8 mouse cellular contexts compared by ENCODE assay signal in genomic region chr14:121378243-121379115, GRCm38 (mm10). TPM values are rescaled to one million over a fixed set of nuclear protein-coding genes. Genes with fewer than 3 reads are reported as not detected.
DNase-seq lines count a peak whose midpoint lies in the region; ATAC-seq lines count a peak whose summit lies in the region.

No protein-coding gene starts in this region.

- under 1% methylated on average over 65 of the region's 83 CpGs for WGBS in embryonic facial prominence, embryonic 11.5 days
- WGBS in heart, embryonic 12.5 days, result under 1% methylated on average over 79 of the region's 83 CpGs
- WGBS in kidney, embryonic 14.5 days, result 1% methylated on average over 72 of the region's 83 CpGs

- no peaks in the 10 kb centered on the region for H3K4me1 ChIP-seq in embryonic facial prominence, embryonic 11.5 days (ENCODE audit: control insufficient read depth, insufficient read depth, low read length)
- peaks cover 44% of the 10 kb centered on the region for H3K4me1 ChIP-seq in heart, embryonic 12.5 days (replicated peaks)
- H3K4me1 ChIP-seq in kidney, embryonic 14.5 days (ENCODE audit: control insufficient read depth, insufficient read depth, low read length), result peaks cover 22% of the 10 kb centered on the region

- ATAC-seq in embryonic facial prominence, embryonic 11.5 days (replicated peaks; ENCODE audit: insufficient number of reproducible peaks, low FRiP score, low TSS enrichment, low read depth), result peak; percentile 82
- peak; percentile 86 for ATAC-seq in heart, embryonic 12.5 days (ENCODE audit: insufficient number of reproducible peaks, low FRiP score)
- peak; percentile 79 for ATAC-seq in kidney, embryonic 14.5 days (ENCODE audit: low FRiP score, low TSS enrichment)

- H3K27me3 ChIP-seq in embryonic facial prominence, embryonic 11.5 days (ENCODE audit: control insufficient read depth, insufficient read depth, low read length), result no peaks in the 10 kb centered on the region
- H3K27me3 ChIP-seq in heart, embryonic 12.5 days (replicated peaks), result no peaks in the 10 kb centered on the region
- no peaks in the 10 kb centered on the region for H3K27me3 ChIP-seq in kidney, embryonic 14.5 days (ENCODE audit: control insufficient read depth, insufficient read depth, low read length)

- peak; percentile 48 to 51 for DNase-seq in CD8-positive naive resting alpha-beta T cell, adult 2 months (ENCODE audit: low read depth in 2 of 2, low spot score in 2 of 2)
- peak; percentile 64 to 67 for DNase-seq in adrenal gland, adult 18-20 months (ENCODE audit: low spot score in 2 of 2)
- DNase-seq in embryonic facial prominence, embryonic 11.5 days (ENCODE audit: low spot score), result peak; percentile 67
- DNase-seq in lung, postnatal 10 days, result peak; percentile 74
- peak; percentile 44 for DNase-seq in ovary, postnatal 14 days (ENCODE audit: low spot score)
- DNase-seq in urinary bladder, adult 2 months (ENCODE audit: low spot score), result peak; percentile 67

- H3K4me2 ChIP-seq in embryonic facial prominence, embryonic 11.5 days (ENCODE audit: low read depth, low read length), result peak overlapping the region; percentile 78
- H3K4me2 ChIP-seq in heart, embryonic 12.5 days, result peak overlapping the region; percentile 75
- peak overlapping the region; percentile 64 for H3K4me2 ChIP-seq in kidney, embryonic 14.5 days (replicated peaks; ENCODE audit: low read depth, low read length)

- no peaks in the 10 kb centered on the region for H3K36me3 ChIP-seq in embryonic facial prominence, embryonic 11.5 days (replicated peaks; ENCODE audit: control insufficient read depth, insufficient read depth, low read depth, low read length)
- H3K36me3 ChIP-seq in heart, embryonic 12.5 days, result 0 out of 2 replicates have a peak, but pooled peaks cover 3% of the 10 kb centered on the region
- H3K36me3 ChIP-seq in kidney, embryonic 14.5 days (ENCODE audit: control insufficient read depth, insufficient read depth, low read length), result no peaks in the 10 kb centered on the region

- peak overlapping the region; percentile 80 for H3K27ac ChIP-seq in embryonic facial prominence, embryonic 11.5 days (replicated peaks; ENCODE audit: low read depth, low read length)
- peak overlapping the region; percentile 95 for H3K27ac ChIP-seq in heart, embryonic 12.5 days (ENCODE audit: poor library complexity, severe bottlenecking)
- H3K27ac ChIP-seq in kidney, embryonic 14.5 days (ENCODE audit: low read depth, low read length), result peak overlapping the region; percentile 94

- no peaks in the 10 kb centered on the region for H3K9me3 ChIP-seq in embryonic facial prominence, embryonic 11.5 days (replicated peaks; ENCODE audit: control insufficient read depth, low read length)
- no peaks in the 10 kb centered on the region for H3K9me3 ChIP-seq in heart, embryonic 12.5 days (replicated peaks)
- no peaks in the 10 kb centered on the region for H3K9me3 ChIP-seq in kidney, embryonic 14.5 days (ENCODE audit: control insufficient read depth, low read length)

- H3K9ac ChIP-seq in embryonic facial prominence, embryonic 11.5 days (replicated peaks; ENCODE audit: low read length), result peak overlapping the region; percentile 95
- peak overlapping the region; percentile 98 for H3K9ac ChIP-seq in heart, embryonic 12.5 days
- peak overlapping the region; percentile 84 for H3K9ac ChIP-seq in kidney, embryonic 14.5 days (ENCODE audit: low read depth, low read length)

- peak overlapping the region; percentile 97 for H3K4me3 ChIP-seq in embryonic facial prominence, embryonic 11.5 days (ENCODE audit: low read depth, low read length)
- peak overlapping the region; percentile 95 for H3K4me3 ChIP-seq in heart, embryonic 12.5 days
- H3K4me3 ChIP-seq in kidney, embryonic 14.5 days (ENCODE audit: low read length), result peak overlapping the region; percentile 69

RNA-seq across cellular contexts. Expression of gene Stk24, which starts 1.3 kb away (rescaled TPM):
- 100 to 1,000 TPM in 1 of 2 experiments, 10 to 100 TPM in 1; 82.2 to 121 TPM for total RNA-seq in adrenal gland, adult 18-20 months (2021)
- polyA plus RNA-seq in embryonic facial prominence, embryonic 11.5 days (2014; fragmentation: Nextera tagmentation; extraction: Ambion mirVana), result 47.9 and 48.7 TPM in 2 replicates
- polyA plus RNA-seq in heart, embryonic 12.5 days (2016; fragmentation: Nextera tagmentation; extraction: Ambion mirVana), result 52.9 and 55.6 TPM in 2 replicates
- 24.2 and 51.5 TPM in 2 replicates for polyA plus RNA-seq in kidney, embryonic 14.5 days (2014; fragmentation: Nextera tagmentation; extraction: Ambion mirVana)
- 60.4 and 67.3 TPM in 2 replicates for polyA plus RNA-seq in urinary bladder, adult 2 months (2012; rRNA removed)

Comparison
In these comparisons a context has a peak if more than half of its experiments do, and no peak if none do; other contexts are left out.
1. Peak in every context shown above with its lines: DNase-seq, ATAC-seq, H3K4me3 ChIP-seq and H3K27ac ChIP-seq.